Mouse (Mus musculus) MEL (cell line): ENCODE results near the gene Vars. TPM values are rescaled to one million over a fixed set of nuclear protein-coding genes. Genes with fewer than 3 reads are reported as not detected.
A peak's percentile ranks its signal among the peaks of the same experiment; 100 is the strongest.

ENCODE experiments used
- DNase-seq: peaks from one replicate; pipeline ENCODE4 v3.0.0; 2011; ENCODE audit warnings: low read depth, low spot score
- H3K27ac ChIP-seq: 2 replicates; pipeline ENCODE4 v1.5.1; 2012; ENCODE audit warnings: low read depth, mild to moderate bottlenecking, control low read depth, low read length, moderate library complexity; ENCODE audit not compliant: control insufficient read depth
- H3K27me3 ChIP-seq, 2 experiments: fragments of 150-350 bp in 1 of 2; sonication (generic) in 1 of 2; 2 replicates each; pipeline ENCODE4 v1.6.1; 2012; ENCODE audit warnings: low read length in 2 of 2, mild to moderate bottlenecking in 2 of 2, improper control_type of control experiment in 1 of 2, moderate library complexity in 1 of 2; ENCODE audit not compliant: insufficient read depth in 2 of 2, control insufficient read depth in 1 of 2
- H3K36me3 ChIP-seq, 2 experiments: 2 replicates each; pipeline ENCODE4 v1.6.1; 2012 to 2014; ENCODE audit warnings: low read length in 2 of 2, improper control_type of control experiment in 1 of 2, inconsistent platforms in 1 of 2, mild to moderate bottlenecking in 1 of 2; ENCODE audit not compliant: insufficient read depth in 2 of 2, control insufficient read depth in 1 of 2
- H3K4me1 ChIP-seq, 2 experiments: fragments of 150-350 bp in 1 of 2; sonication (generic) in 1 of 2; 2 replicates each; pipeline ENCODE4 v1.6.1; 2012; ENCODE audit warnings: low read length in 2 of 2, improper control_type of control experiment in 1 of 2, mild to moderate bottlenecking in 1 of 2; ENCODE audit not compliant: insufficient read depth in 2 of 2, control insufficient read depth in 1 of 2
- H3K4me3 ChIP-seq, 2 experiments: fragments of 150-350 bp in 1 of 2; sonication (generic) in 1 of 2; 2 replicates each; pipeline ENCODE4 v1.5.1; 2012; ENCODE audit warnings: low read depth in 2 of 2, low read length in 2 of 2, mild to moderate bottlenecking in 2 of 2, moderate library complexity in 2 of 2, control low read depth in 1 of 2, improper control_type of control experiment in 1 of 2; ENCODE audit not compliant: control insufficient read depth in 1 of 2, insufficient read depth in 1 of 2
- H3K79me2 ChIP-seq: 2 replicates; pipeline ENCODE4 v1.6.1; 2012; ENCODE audit warnings: mild to moderate bottlenecking, low read length, moderate library complexity; ENCODE audit not compliant: control insufficient read depth, poor library complexity, insufficient read depth
- H3K9ac ChIP-seq: 2 replicates; pipeline ENCODE4 v1.6.1; 2012; ENCODE audit warnings: low read depth, mild to moderate bottlenecking, control low read depth, low read length, moderate library complexity; ENCODE audit not compliant: control insufficient read depth, poor library complexity, severe bottlenecking
- H3K9me3 ChIP-seq: fragments of 150-350 bp; sonication (generic); replicated peaks from 2 replicates; pipeline ENCODE4 v1.6.1; 2012; ENCODE audit warnings: mild to moderate bottlenecking, low read length, improper control_type of control experiment, moderate library complexity; ENCODE audit not compliant: insufficient read depth
- BHLHE40 ChIP-seq: IDR thresholded peaks from 2 replicates; pipeline ENCODE4 v1.6.1; 2012; ENCODE audit warnings: low read depth, mild to moderate bottlenecking, inconsistent platforms, low read length, improper control_type of control experiment, borderline replicate concordance
- CHD2 ChIP-seq: IDR thresholded peaks from 2 replicates; pipeline ENCODE4 v1.6.1; 2011; ENCODE audit warnings: low read length, improper control_type of control experiment
- E2F4 ChIP-seq: IDR thresholded peaks from 2 replicates; pipeline ENCODE4 v1.6.1; 2011; ENCODE audit warnings: low read depth, low read length, improper control_type of control experiment, borderline replicate concordance
- ELF1 ChIP-seq: IDR thresholded peaks from 2 replicates; pipeline ENCODE4 v1.6.1; 2014; ENCODE audit warnings: low read depth, mild to moderate bottlenecking, inconsistent platforms, low read length, improper control_type of control experiment, moderate library complexity
- EP300 ChIP-seq, 2 experiments: IDR thresholded peaks; 2 replicates each; pipeline ENCODE4 v1.6.1; 2011; ENCODE audit warnings: improper control_type of control experiment in 2 of 2, low read length in 2 of 2, low read depth in 1 of 2, mild to moderate bottlenecking in 1 of 2
- ETS1 ChIP-seq: IDR thresholded peaks from 2 replicates; pipeline ENCODE4 v1.6.1; 2012; ENCODE audit warnings: low read depth, mild to moderate bottlenecking, inconsistent platforms, low read length, improper control_type of control experiment, moderate library complexity
- GABPA ChIP-seq: IDR thresholded peaks from 2 replicates; pipeline ENCODE4 v1.6.1; 2012; ENCODE audit warnings: low read depth, mild to moderate bottlenecking, inconsistent platforms, low read length, improper control_type of control experiment, moderate library complexity
- JUND ChIP-seq: IDR thresholded peaks from 2 replicates; pipeline ENCODE4 v1.6.1; 2011; ENCODE audit warnings: low read depth, mild to moderate bottlenecking, improper control_type of control experiment, low read length
- KAT2A ChIP-seq: conservative IDR thresholded peaks from 2 replicates; pipeline ENCODE4 v1.6.1; 2012; ENCODE audit warnings: low read depth, low read length, improper control_type of control experiment, inconsistent platforms
- MYB ChIP-seq: IDR thresholded peaks from 2 replicates; pipeline ENCODE4 v1.6.1; 2011; ENCODE audit warnings: mild to moderate bottlenecking, low read depth, low read length, improper control_type of control experiment
- MYC ChIP-seq: IDR thresholded peaks from 2 replicates; pipeline ENCODE4 v1.6.1; 2011; ENCODE audit warnings: low read depth, mild to moderate bottlenecking, low read length, improper control_type of control experiment, moderate library complexity
- POLR2AphosphoS5 ChIP-seq: IDR thresholded peaks from 2 replicates; pipeline ENCODE4 v1.6.1; 2012; ENCODE audit warnings: low read depth, borderline replicate concordance, mild to moderate bottlenecking, inconsistent platforms, low read length, moderate library complexity, mixed read lengths
- RAD21 ChIP-seq: IDR thresholded peaks from 2 replicates; pipeline ENCODE4 v1.6.1; 2011; ENCODE audit warnings: mild to moderate bottlenecking, low read depth, low read length, improper control_type of control experiment
- RCOR1 ChIP-seq: IDR thresholded peaks from 2 replicates; pipeline ENCODE4 v1.6.1; 2012; ENCODE audit warnings: low read depth, mild to moderate bottlenecking, inconsistent platforms, low read length, improper control_type of control experiment
- SMC3 ChIP-seq: IDR thresholded peaks from 2 replicates; pipeline ENCODE4 v1.6.1; 2011; ENCODE audit warnings: low read depth, low read length, improper control_type of control experiment
- TAL1 ChIP-seq: IDR thresholded peaks from 2 replicates; pipeline ENCODE4 v1.6.1; 2012; ENCODE audit warnings: mild to moderate bottlenecking, inconsistent platforms, low read length, moderate library complexity, mixed read lengths
- TBP ChIP-seq: IDR thresholded peaks from 2 replicates; pipeline ENCODE4 v1.8.0; 2011; ENCODE audit warnings: low read depth, low read length, improper control_type of control experiment
- ZMIZ1 ChIP-seq: IDR thresholded peaks from 2 replicates; pipeline ENCODE4 v1.6.1; 2012; ENCODE audit warnings: low read depth, mild to moderate bottlenecking, inconsistent platforms, low read length, improper control_type of control experiment, moderate library complexity
- polyA plus RNA-seq, 2 experiments: library from polyadenylated mRNA; stranded (reverse) in 1 of 2; unstranded in 1 of 2; fragments of >175 nt in 1 of 2; fragments of >200 nt in 1 of 2; gene quantifications; 2 replicates each; pipeline versions ENCODE4 v1.2.1 to v1.2.4; 2012; ENCODE audit warnings: low replicate concordance in 2 of 2, low read depth in 1 of 2; ENCODE audit not compliant: insufficient read length in 2 of 2, insufficient read depth in 1 of 2, missing spikeins in 1 of 2
- total RNA-seq: library from RNA; depleted of rRNA; stranded (reverse); fragments of 300-350 nt; gene quantifications from 2 replicates; pipeline ENCODE4 v1.2.3, GENCODE M21; 2012

Gene Vars
- total and polyA plus RNA-seq, 3 experiments, result 149 to 251 TPM; not detected in 1

DNA sequence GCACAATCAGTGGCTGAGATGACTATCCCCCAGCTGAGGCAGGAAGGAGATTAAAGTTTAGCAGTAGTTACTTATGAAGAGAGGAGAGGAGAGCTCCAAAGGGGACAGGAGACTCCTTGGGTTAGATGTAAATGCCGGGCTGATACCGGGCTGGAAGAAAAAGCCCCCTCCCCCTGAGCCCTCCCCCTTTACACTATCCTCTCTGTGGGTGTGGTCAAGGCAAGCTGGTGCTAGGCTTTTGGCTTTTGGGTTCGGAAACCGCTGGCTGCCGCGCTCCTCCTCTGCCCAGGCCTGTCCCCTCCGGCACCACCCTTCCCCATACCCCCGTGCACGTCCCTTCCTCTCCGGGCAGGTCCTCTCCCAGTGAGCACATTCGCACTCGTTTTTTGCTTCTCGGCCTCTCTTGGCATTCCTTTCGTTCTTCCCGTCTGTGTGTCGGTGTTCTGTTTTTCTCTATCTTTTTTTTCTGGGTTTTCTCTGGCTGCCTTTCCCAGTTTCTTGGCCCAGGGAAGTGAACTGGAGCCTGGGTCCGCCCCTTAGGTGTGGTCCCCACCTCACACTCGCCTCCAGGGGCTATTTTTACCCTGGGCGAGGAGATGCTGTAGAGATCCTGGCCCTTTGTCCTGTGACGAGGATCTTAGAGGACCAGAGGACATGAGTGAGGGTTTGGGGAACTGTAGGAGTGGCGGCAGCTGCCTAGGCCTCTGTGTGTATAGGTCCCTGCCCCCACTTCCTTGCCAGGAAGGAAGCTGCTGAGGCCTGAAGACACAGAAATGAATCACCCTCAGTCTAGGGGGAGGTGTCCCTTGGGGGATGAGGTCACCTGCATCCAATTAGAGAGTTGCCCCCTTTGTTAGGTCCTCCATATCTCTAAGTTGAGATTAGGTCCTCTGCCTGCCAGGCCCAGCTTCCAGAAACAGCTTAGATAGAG lies 50.6 kb downstream of the Vars start (continued):
- TF ChIP-seq CHD2 (no peak), KAT2A (peak; percentile 28; the same call in 1 of the 2 replicates), TBP (peak; percentile 90), MYC (peak; percentile 60; the same call in 1 of the 2 replicates), GABPA (0 out of 2 replicates have a peak, but pooled peaks have one; percentile 27)
- TF ChIP-seq, all 39 proteins: peak for 21

DNA sequence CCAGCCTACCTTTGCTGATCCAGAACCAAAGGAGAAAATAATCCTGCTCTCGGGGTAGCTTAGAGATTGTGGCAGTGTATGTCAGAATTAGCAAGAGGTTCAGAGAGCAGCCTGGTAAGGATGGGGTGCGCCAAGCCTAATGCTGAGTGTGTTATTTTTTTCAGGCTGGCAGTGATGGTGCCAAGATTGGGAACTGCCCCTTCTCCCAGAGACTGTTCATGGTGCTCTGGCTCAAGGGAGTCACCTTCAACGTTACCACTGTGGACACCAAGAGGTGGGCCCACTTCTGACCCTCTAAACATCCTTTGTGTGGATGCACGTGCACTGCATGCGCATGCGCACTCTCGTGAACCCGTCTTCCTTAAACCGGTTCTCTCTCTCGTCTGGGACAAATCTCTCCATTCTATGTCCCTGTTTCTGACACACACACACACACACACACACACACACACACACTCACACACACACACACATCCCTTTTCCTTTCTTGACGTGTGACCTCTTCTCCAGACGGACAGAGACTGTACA lies 51.5 kb downstream of the Vars start:
- peaks cover 42% of the 10 kb centered on the region for H3K79me2 ChIP-seq
- H3K27me3 ChIP-seq, result no peaks in the 10 kb centered on the region
- no peak for TF ChIP-seq ELF1
- no peak for TF ChIP-seq EP300 (IDR thresholded peaks at IDR 0.05; ENCODE audit: low read depth in 1 of 2, low read length in 2 of 2)
- TF ChIP-seq BHLHE40, result no peak
- no peak for TF ChIP-seq SMC3
- TF ChIP-seq TBP, result no peak
- no peak for TF ChIP-seq JUND
- no peak for TF ChIP-seq MYB
- TF ChIP-seq GABPA, result no peak
- TF ChIP-seq ETS1, result no peak
- TF ChIP-seq ZMIZ1, result no peak
- TF ChIP-seq MYC, result no peak
- no peak for TF ChIP-seq POLR2AphosphoS5
- no peak for TF ChIP-seq TAL1
- TF ChIP-seq CHD2, result no peak
- TF ChIP-seq RAD21, result no peak
- TF ChIP-seq E2F4, result no peak
- TF ChIP-seq RCOR1, result no peak
- peak overlapping the region; percentile 18 to 76 for H3K4me3 ChIP-seq
- H3K27ac ChIP-seq, result peak overlapping the region; percentile 78
- peak overlapping the region; percentile 51 for H3K9ac ChIP-seq
- no peaks in the 10 kb centered on the region for H3K9me3 ChIP-seq
- H3K4me1 ChIP-seq, result peaks cover 0 to 23% of the 10 kb centered on the region in 2 experiments; a peak in 3 of 4 replicates
- H3K36me3 ChIP-seq, result peaks cover 9 to 23% of the 10 kb centered on the region in 2 experiments
- DNase-seq, result no peak
